ENCODE assay signal across 14 mouse cellular contexts in genomic region chr9:71756916-71757315, GRCm38 (mm10). TPM values are rescaled to one million over a fixed set of nuclear protein-coding genes. Genes with fewer than 3 reads are reported as not detected.
DNase-seq lines count a peak whose midpoint lies in the region; TF ChIP-seq lines count a peak whose summit lies in the region.
"Had no signal": no experiment of that assay in that cellular context is flagged by ENCODE, and none has a peak within 500 bp of the region (broad histone marks: within the 10 kb centered on the region; RNA-seq: fewer than 3 reads in every experiment).

No protein-coding gene starts in this region.

- WGBS in lung, adult 2 months, result 34% methylated on average over 4 of the region's 4 CpGs

- peak; percentile 22 for DNase-seq in gastrocnemius, adult 18-20 months (ENCODE audit: low spot score)
- DNase-seq in gastrocnemius, postnatal 4 days (ENCODE audit: low spot score in 2 of 2), result no peak
- peak; percentile 32 to 50 for DNase-seq in lung, postnatal 4 days
- DNase-seq in lung, adult 2 months, result no peak
- peak; percentile 51 for DNase-seq in heart, postnatal 4 days
- DNase-seq in ovary, postnatal 36 days (ENCODE audit: low spot score), result no peak
- no peak for DNase-seq in spleen, postnatal 4 days (ENCODE audit: low spot score in 2 of 2)
- DNase-seq in B cell, adult 2 months, result no peak
- DNase-seq: cerebellum, adult 8-10 months; lung, embryonic 14.5 days; retina, postnatal 1 day; spleen, adult 18-20 months had no signal

- TF ChIP-seq CTCF in lung, adult 2 months (IDR thresholded peaks at IDR 0.05; ENCODE audit: insufficient read depth, low read length), result no peak

- TF ChIP-seq POLR2A in lung, adult 2 months (IDR thresholded peaks at IDR 0.05; ENCODE audit: borderline replicate concordance, extremely low read depth, low read depth, low read length), result no peak

- H3K4me1 ChIP-seq in lung, adult 2 months (ENCODE audit: control insufficient read depth, insufficient read depth, low read length), result peaks cover 5% of the 10 kb centered on the region

- H3K4me3 ChIP-seq in lung, adult 2 months (replicated peaks; ENCODE audit: extremely low read depth, low read depth, low read length), result no peak overlapping the region
- H3K4me3 ChIP-seq: limb, embryonic 15.5 days; neural tube, embryonic 13.5 days had no signal

RNA-seq across cellular contexts. Expression of gene Cgnl1, which starts 14.5 kb away (rescaled TPM):
- 1 to 10 TPM; 3.9 to 4.1 TPM for total RNA-seq in gastrocnemius, adult 18-20 months (2021)
- 10 to 100 TPM; 21.6 to 22.0 TPM for total RNA-seq in gastrocnemius, postnatal 4 days (2021)
- 19.3 and 32.9 TPM in 2 replicates for polyA plus RNA-seq in lung, adult 2 months (2012; rRNA removed)
- total RNA-seq in heart, postnatal 4 days (2021), result 10 to 100 TPM; 55.8 to 56.7 TPM

Comparison
In these comparisons a context has a peak if more than half of its experiments do, and no peak if none do; other contexts are left out.
1. DNase-seq: peak in gastrocnemius, adult 18-20 months (single experiment), lung, postnatal 4 days (2 of 2) and heart, postnatal 4 days (single experiment); none in gastrocnemius, postnatal 4 days (0 of 2), lung, adult 2 months (single experiment), ovary, postnatal 36 days (single experiment), spleen, postnatal 4 days (0 of 2) and B cell, adult 2 months (0 of 2).
2. RNA of gene Cgnl1, which starts 14.5 kb away (total RNA-seq): 55.8 to 56.7 TPM in heart, postnatal 4 days and 21.6 to 22.0 TPM in gastrocnemius, postnatal 4 days; 3.9 to 4.1 TPM in gastrocnemius, adult 18-20 months; every median in the first group is over 4 times any median in the second.